Mouse (Mus musculus): ENCODE data around the gene Cmtm1. TPM values are rescaled to one million over a fixed set of nuclear protein-coding genes. Genes with fewer than 3 reads are reported as not detected.
"Not testable (repeated sequence)": the region's sequence is repeated elsewhere in the genome, so short reads cannot be mapped to it uniquely, and the experiment has no call there.

Gene Cmtm1
- not detected in 2 replicates for total RNA-seq (2014; rRNA removed; ENCODE audit: low replicate concordance)
- polyA plus RNA-seq (2015; fragmentation: Nextera tagmentation; extraction: Ambion mirVana), result not detected in 2 replicates

DNA sequence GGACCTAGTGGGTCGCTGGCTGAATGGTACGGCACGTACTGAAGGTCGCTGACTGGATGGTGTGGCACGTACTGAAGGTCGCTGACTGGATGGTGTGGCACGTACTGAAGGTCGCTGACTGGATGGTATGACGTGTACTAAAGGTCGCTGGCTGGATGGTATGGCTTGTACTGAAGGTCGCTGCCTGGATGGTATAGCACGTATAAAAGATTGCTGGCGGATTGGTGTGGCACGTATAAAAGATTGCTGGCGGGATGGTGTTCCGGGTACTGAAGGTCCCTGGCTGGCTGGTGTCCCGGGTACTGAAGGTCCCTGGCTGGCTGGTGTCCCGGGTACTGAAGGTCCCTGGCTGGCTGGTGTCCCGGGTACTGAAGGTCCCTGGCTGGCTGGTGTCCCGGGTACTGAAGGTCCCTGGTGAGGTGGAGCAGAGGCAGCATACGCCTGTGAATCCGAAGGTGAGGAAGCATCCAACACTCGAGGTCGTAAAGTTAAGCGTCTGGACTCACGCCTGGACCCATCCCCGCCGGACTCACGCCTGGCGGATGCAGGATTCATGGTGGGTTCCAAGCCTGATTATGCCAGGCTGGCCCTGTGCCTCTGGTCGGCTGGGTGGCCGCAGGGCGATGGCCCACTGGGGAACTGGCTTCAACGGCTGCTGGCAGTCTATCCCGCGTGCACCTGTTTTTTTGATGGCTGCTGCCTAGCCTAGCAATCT lies at the start of gene Cmtm1, which contains the start of gene Gm45711:
Cmtm1 (minus strand) TSS at position 705 of the 715 bp plus-strand sequence.
Gm45711 (minus strand) TSS at position 641 of the 715 bp plus-strand sequence.
- 80% methylated on average over 34 of the region's 36 CpGs for WGBS
- peak; percentile 71; the same call in 1 of the 2 replicates for ATAC-seq (ENCODE audit: insufficient read depth, low read depth)
- not testable (repeated sequence) for DNase-seq (ENCODE audit: low spot score)

DNA sequence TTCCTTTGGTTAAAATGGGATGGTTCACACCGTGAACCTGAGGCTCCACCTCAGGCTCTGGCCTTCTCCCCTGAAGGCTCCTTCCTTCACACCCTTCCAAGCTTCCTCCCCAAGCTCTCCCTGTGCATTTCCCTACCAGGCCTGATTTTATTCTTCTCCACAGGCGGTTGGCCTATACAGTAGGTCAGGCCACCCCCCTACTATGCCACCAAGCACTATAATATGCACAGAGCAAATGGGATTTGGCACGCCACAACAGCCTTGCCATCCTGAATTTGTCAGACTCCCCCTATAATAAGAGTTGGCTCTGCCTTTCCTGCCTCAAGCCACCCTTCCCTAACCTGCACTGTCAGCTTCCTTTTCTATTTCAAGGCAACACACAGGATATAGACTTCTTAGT lies 48.7 kb upstream of the Cmtm1 start:
- Histone ChIP-seq H3K27ac (ENCODE audit: low read depth) (no peak overlapping the region), H3K4me1 (ENCODE audit: control insufficient read depth, insufficient read depth) (no peaks in the 10 kb centered on the region), H3K9ac (replicated peaks; ENCODE audit: low read depth, low read length) (no peak overlapping the region), H3K27me3 (ENCODE audit: control insufficient read depth, insufficient read depth, low read length) (no peaks in the 10 kb centered on the region), H3K4me2 (ENCODE audit: low read depth, low read length) (no peak overlapping the region), H3K4me3 (ENCODE audit: low read depth, low read length) (no peak overlapping the region), H3K9me3 (replicated peaks; ENCODE audit: control insufficient read depth, low read length) (no peaks in the 10 kb centered on the region), H3K36me3 (replicated peaks; ENCODE audit: control insufficient read depth, insufficient read depth, low read length) (peaks cover 17% of the 10 kb centered on the region)
- TF ChIP-seq CTCF (IDR thresholded peaks at IDR 0.05; ENCODE audit: low read depth) (no peak), EP300 (IDR thresholded peaks at IDR 0.05; ENCODE audit: low read depth) (no peak)
- 87% methylated on average over 3 of the region's 3 CpGs for WGBS
- ATAC-seq (ENCODE audit: insufficient read depth, low read depth), result no peak
- no peak for DNase-seq (ENCODE audit: low spot score)

More for the DNA sequence above, at the start of gene Cmtm1, which contains the start of gene Gm45711:
- H3K27me3 ChIP-seq (ENCODE audit: control insufficient read depth, insufficient read depth, low read length); H3K4me3 ChIP-seq (ENCODE audit: low read depth, low read length); H3K4me1 ChIP-seq (ENCODE audit: control insufficient read depth, insufficient read depth); H3K9me3 ChIP-seq (replicated peaks; ENCODE audit: control insufficient read depth, low read length); H3K9ac ChIP-seq (replicated peaks; ENCODE audit: low read depth, low read length); H3K27ac ChIP-seq (ENCODE audit: low read depth); H3K4me2 ChIP-seq (ENCODE audit: low read depth, low read length); H3K36me3 ChIP-seq (replicated peaks; ENCODE audit: control insufficient read depth, insufficient read depth, low read length): not testable (repeated sequence)

DNA sequence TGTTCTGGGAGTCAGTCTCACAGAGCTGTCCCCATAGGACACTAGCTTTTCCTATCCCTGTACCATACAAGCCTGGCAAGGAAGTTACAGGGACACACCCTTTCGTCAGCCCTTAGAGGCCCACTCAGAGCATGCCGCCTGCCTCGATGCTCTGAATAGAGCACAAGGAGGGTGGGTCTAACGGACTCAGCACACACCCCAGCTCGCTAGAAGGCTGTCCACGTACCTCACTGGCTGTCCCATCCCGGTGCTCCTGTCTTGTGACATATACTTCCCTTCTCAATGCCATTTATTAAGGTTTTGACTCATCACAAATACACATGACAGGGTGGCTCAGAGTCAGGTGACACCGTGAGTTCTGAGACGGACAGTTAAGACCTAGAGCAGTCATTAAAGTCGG lies 44.6 kb upstream of the Cmtm1 start:
- Histone ChIP-seq H3K4me3 (ENCODE audit: low read depth, low read length) (no peak overlapping the region), H3K4me2 (ENCODE audit: low read depth, low read length) (no peak overlapping the region), H3K36me3 (replicated peaks; ENCODE audit: control insufficient read depth, insufficient read depth, low read length) (peaks cover 17% of the 10 kb centered on the region), H3K9me3 (replicated peaks; ENCODE audit: control insufficient read depth, low read length) (no peaks in the 10 kb centered on the region), H3K9ac (replicated peaks; ENCODE audit: low read depth, low read length) (no peak overlapping the region), H3K27me3 (ENCODE audit: control insufficient read depth, insufficient read depth, low read length) (no peaks in the 10 kb centered on the region), H3K27ac (ENCODE audit: low read depth) (no peak overlapping the region), H3K4me1 (ENCODE audit: control insufficient read depth, insufficient read depth) (peaks cover under 1% of the 10 kb centered on the region; the same call in 1 of the 2 replicates)
- ATAC-seq (ENCODE audit: insufficient read depth, low read depth), result no peak
- TF ChIP-seq CTCF (IDR thresholded peaks at IDR 0.05; ENCODE audit: low read depth) (no peak), EP300 (IDR thresholded peaks at IDR 0.05; ENCODE audit: low read depth) (no peak)
- DNase-seq (ENCODE audit: low spot score), result no peak
- 88% methylated on average over 10 of the region's 10 CpGs for WGBS

DNA sequence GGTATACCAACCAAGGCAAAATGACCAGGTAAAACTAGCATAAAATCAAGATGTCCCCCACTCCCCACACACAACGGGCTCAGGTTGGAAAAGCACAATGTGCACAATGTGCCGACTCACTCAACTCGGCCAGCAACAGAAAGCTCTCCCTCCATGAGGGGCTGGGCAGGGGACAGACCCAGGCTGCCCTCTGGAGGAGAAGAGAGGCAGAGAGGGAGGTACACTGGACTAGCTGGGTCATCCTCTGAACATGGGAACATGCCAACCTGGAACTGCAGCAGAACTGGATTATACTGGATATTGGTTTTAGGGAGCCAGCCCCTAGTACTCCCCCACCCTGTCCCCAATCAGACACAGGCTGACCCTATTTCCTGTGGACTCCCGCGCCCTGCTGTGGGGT lies 43.2 kb upstream of the Cmtm1 start:
- WGBS, result 49% methylated on average over 5 of the region's 5 CpGs
- H3K9me3 ChIP-seq (replicated peaks; ENCODE audit: control insufficient read depth, low read length), result no peaks in the 10 kb centered on the region
- no peak overlapping the region for H3K27ac ChIP-seq (ENCODE audit: low read depth)
- no peak overlapping the region for H3K9ac ChIP-seq (replicated peaks; ENCODE audit: low read depth, low read length)
- DNase-seq (ENCODE audit: low spot score), result no peak
- TF ChIP-seq EP300 (IDR thresholded peaks at IDR 0.05; ENCODE audit: low read depth), result no peak
- peak; percentile 54 for TF ChIP-seq CTCF (IDR thresholded peaks at IDR 0.05; ENCODE audit: low read depth)
- no peak overlapping the region for H3K4me2 ChIP-seq (ENCODE audit: low read depth, low read length)
- H3K4me1 ChIP-seq (ENCODE audit: control insufficient read depth, insufficient read depth), result peaks cover 9% of the 10 kb centered on the region
- no peak overlapping the region for H3K4me3 ChIP-seq (ENCODE audit: low read depth, low read length)
- ATAC-seq (ENCODE audit: insufficient read depth, low read depth), result peak; percentile 50
- H3K36me3 ChIP-seq (replicated peaks; ENCODE audit: control insufficient read depth, insufficient read depth, low read length), result peaks cover 17% of the 10 kb centered on the region
- H3K27me3 ChIP-seq (ENCODE audit: control insufficient read depth, insufficient read depth, low read length), result no peaks in the 10 kb centered on the region

DNA sequence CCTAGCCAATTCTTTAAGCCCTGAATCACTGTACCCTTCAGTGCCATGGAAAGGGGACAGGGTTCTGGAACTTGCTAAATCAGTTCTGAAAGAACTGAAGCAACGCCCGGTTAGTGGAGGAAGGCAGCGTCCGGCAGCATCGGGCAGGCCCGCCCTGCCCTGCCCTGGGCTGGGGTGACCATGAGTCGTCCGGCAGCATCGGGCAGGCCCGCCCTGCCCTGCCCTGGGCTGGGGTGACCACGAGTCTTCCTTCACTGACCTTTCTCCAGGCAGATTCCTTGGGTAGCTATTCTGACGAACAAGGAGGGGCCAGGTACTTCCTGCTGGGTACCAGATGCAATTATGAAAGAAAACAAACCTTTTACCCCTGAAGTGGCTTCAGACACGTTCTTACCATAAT lies 40.1 kb upstream of the Cmtm1 start:
- peaks cover 34% of the 10 kb centered on the region for H3K36me3 ChIP-seq (replicated peaks; ENCODE audit: control insufficient read depth, insufficient read depth, low read length)
- no peak overlapping the region for H3K4me2 ChIP-seq (ENCODE audit: low read depth, low read length)
- no peaks in the 10 kb centered on the region for H3K9me3 ChIP-seq (replicated peaks; ENCODE audit: control insufficient read depth, low read length)
- no peaks in the 10 kb centered on the region for H3K27me3 ChIP-seq (ENCODE audit: control insufficient read depth, insufficient read depth, low read length)
- no peak for TF ChIP-seq EP300 (IDR thresholded peaks at IDR 0.05; ENCODE audit: low read depth)
- TF ChIP-seq CTCF (IDR thresholded peaks at IDR 0.05; ENCODE audit: low read depth), result no peak
- no peak for ATAC-seq (ENCODE audit: insufficient read depth, low read depth)
- H3K4me3 ChIP-seq (ENCODE audit: low read depth, low read length), result no peak overlapping the region
- H3K27ac ChIP-seq (ENCODE audit: low read depth), result no peak overlapping the region
- WGBS, result 76% methylated on average over 13 of the region's 13 CpGs
- H3K4me1 ChIP-seq (ENCODE audit: control insufficient read depth, insufficient read depth), result peaks cover 15% of the 10 kb centered on the region
- no peak overlapping the region for H3K9ac ChIP-seq (replicated peaks; ENCODE audit: low read depth, low read length)
- no peak for DNase-seq (ENCODE audit: low spot score)
